Mouse (Mus musculus): ENCODE data around the gene Olfr605. TPM values are rescaled to one million over a fixed set of nuclear protein-coding genes. Genes with fewer than 3 reads are reported as not detected.
"Not testable (repeated sequence)": the region's sequence is repeated elsewhere in the genome, so short reads cannot be mapped to it uniquely, and the experiment has no call there.

The Olfr605 gene
- not detected in 2 replicates for polyA plus RNA-seq (2015; fragmentation: Nextera tagmentation; extraction: Ambion mirVana)

DNA sequence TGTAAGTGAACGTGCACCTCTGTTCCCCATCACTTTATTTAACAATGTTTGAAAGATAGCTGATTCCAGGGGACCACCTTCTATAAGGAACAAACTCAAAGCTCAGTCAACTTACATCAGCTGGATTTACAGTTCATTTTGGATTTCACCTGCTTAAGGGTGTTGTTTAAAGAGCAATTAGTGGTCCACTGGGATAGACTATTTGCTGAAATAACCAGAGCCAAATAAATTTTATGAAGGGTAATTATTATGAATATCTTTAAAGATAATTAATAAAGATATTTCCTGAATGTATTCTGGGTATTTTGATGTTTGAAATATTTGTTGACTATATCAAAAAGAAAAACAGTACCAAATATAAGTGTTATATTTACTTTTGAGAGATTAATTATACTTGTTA lies at the start of gene Olfr605:
Olfr605 (minus strand) TSS at position 101 of the 400 bp plus-strand sequence.
- H3K27ac ChIP-seq: no peak within 1 kb of the TSS
- ATAC-seq (ENCODE audit: insufficient read depth, low FRiP score, low read depth): no peak
- H3K4me1 ChIP-seq: no peaks in the 10 kb centered on the region
- 63% methylated on average over 1 of the region's 1 CpGs for WGBS
- no peaks in the 10 kb centered on the region for H3K36me3 ChIP-seq
- H3K4me2 ChIP-seq: no peak within 1 kb of the TSS
- no peak within 1 kb of the TSS for H3K9ac ChIP-seq
- H3K4me3 ChIP-seq (replicated peaks): no peak within 1 kb of the TSS
- no peaks in the 10 kb centered on the region for H3K27me3 ChIP-seq (replicated peaks)
- H3K9me3 ChIP-seq: no peaks in the 10 kb centered on the region

DNA sequence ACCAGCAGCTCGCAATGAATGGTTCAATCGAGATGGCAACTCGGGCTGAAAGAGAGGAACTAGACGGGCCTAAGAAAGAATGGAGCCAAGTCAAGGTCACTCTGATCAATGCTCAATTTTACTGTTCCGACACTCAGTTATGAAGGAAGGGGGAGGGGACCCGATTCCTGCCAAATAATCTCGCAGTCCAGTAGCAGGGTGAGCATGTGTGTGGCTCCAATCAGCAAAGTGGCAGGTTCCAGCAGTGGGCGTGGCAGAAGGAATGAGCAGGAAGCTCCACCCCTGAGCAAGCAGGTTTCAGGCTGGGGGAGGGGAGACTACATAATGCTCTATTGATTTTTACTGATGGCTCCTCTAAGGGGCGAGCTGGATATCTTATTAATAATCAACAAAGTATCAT lies 31.9 kb upstream of the Olfr605 start:
- H3K4me2 ChIP-seq; ATAC-seq (ENCODE audit: insufficient read depth, low FRiP score, low read depth); H3K9ac ChIP-seq; H3K27me3 ChIP-seq (replicated peaks); H3K36me3 ChIP-seq; H3K27ac ChIP-seq; H3K9me3 ChIP-seq; H3K4me1 ChIP-seq; H3K4me3 ChIP-seq (replicated peaks): not testable (repeated sequence)
- 76% methylated on average over 9 of the region's 9 CpGs for WGBS

DNA sequence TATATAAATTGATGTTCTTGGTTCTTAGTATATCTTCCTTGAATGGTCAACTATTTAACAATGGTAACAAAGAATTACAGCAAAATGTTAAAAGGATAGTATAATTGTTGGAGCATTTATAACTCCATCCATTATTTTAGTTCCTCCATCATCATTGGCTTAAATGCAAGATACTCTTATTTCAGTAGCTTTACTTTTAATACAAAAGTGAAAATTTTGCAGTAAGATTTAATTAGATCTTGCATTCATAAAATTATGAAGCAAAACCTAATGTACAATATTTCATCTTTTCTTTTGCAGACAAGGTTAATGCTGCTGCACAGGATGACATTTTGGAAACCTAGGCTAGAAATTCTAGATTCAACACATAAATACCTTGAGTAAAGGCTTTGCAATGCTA lies 24.3 kb upstream of the Olfr605 start, which contains the start of gene Olfr608:
Olfr608 (plus strand) TSS at position 301 of the 400 bp plus-strand sequence.
- no peaks in the 10 kb centered on the region for H3K27me3 ChIP-seq (replicated peaks)
- no peaks in the 10 kb centered on the region for H3K4me1 ChIP-seq
- no peak within 1 kb of the TSS for H3K4me2 ChIP-seq
- no peaks in the 10 kb centered on the region for H3K36me3 ChIP-seq
- no peaks in the 10 kb centered on the region for H3K9me3 ChIP-seq
- H3K4me3 ChIP-seq (replicated peaks): no peak within 1 kb of the TSS
- H3K27ac ChIP-seq: no peak within 1 kb of the TSS
- ATAC-seq (ENCODE audit: insufficient read depth, low FRiP score, low read depth): no peak
- no peak within 1 kb of the TSS for H3K9ac ChIP-seq

DNA sequence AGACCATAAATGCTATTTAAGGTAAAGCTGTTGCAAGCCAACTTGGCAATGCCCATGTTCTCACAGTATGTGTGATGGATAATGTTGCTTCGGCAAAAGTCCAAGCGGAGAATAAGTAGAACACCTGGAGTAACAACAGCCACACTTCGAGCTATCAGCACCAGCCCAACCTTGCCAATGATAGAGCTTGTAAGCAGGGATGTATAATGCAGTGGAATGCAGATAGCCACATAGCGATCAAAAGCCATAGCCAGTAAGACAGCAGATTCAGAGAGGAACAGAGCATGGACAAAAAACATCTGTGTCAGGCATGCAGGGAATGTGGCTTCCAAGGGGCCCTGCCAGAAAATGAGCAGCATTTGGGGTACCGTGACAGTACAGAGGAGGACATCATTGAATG lies 15.4 kb upstream of the Olfr605 start:
- Histone ChIP-seq H3K36me3 (no peaks in the 10 kb centered on the region), H3K27ac (no peak overlapping the region), H3K9ac (no peak overlapping the region), H3K9me3 (no peaks in the 10 kb centered on the region), H3K4me1 (no peaks in the 10 kb centered on the region), H3K4me3 (replicated peaks) (no peak overlapping the region), H3K27me3 (replicated peaks) (no peaks in the 10 kb centered on the region), H3K4me2 (no peak overlapping the region)
- WGBS: 78% methylated on average over 5 of the region's 5 CpGs
- no peak for ATAC-seq (ENCODE audit: insufficient read depth, low FRiP score, low read depth)

DNA sequence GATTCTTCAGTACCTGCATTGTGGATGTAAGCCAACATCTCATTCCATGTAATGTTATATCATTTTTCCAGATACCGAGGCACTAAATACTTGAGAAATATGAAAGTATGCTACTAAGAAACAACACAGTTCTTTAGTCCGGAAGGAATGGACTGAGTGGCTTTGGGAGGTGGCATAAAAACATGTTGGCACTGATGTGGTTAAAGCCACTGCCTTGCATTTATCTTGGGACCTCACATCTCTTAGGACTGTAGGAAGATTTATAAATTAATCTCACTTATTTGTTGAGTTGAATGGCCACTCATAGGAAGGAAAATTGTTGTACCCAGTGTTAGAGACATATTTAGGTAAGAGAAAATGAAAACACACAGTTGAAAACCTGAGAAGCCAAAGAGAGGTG lies 3.5 kb upstream of the Olfr605 start, which contains the start of gene Olfr606:
Olfr606 (plus strand) TSS at position 301 of the 400 bp plus-strand sequence.
- H3K4me2 ChIP-seq: no peak within 1 kb of the TSS
- H3K9ac ChIP-seq: no peak within 1 kb of the TSS
- H3K27ac ChIP-seq: no peak within 1 kb of the TSS
- no peaks in the 10 kb centered on the region for H3K9me3 ChIP-seq
- no peak within 1 kb of the TSS for H3K4me3 ChIP-seq (replicated peaks)
- no peaks in the 10 kb centered on the region for H3K4me1 ChIP-seq
- H3K27me3 ChIP-seq (replicated peaks): no peaks in the 10 kb centered on the region
- 90% methylated on average over 2 of the region's 2 CpGs for WGBS
- ATAC-seq (ENCODE audit: insufficient read depth, low FRiP score, low read depth): no peak
- no peaks in the 10 kb centered on the region for H3K36me3 ChIP-seq

GRCm38 (mm10) chr7:103414772-103415171 lies 30.5 kb downstream of the Olfr605 start, which contains the start of gene Usp17lc:
Gene Usp17lc, plus strand, starts transcription at chr7:103415072.
- H3K4me3 ChIP-seq (replicated peaks); H3K36me3 ChIP-seq; ATAC-seq (ENCODE audit: insufficient read depth, low FRiP score, low read depth); H3K27me3 ChIP-seq (replicated peaks); H3K9ac ChIP-seq; H3K27ac ChIP-seq; H3K9me3 ChIP-seq; H3K4me2 ChIP-seq; H3K4me1 ChIP-seq: not testable (repeated sequence)
- WGBS: 64% methylated on average over 1 of the region's 1 CpGs

- not testable (repeated sequence) for H3K4me1 ChIP-seq; ATAC-seq (ENCODE audit: insufficient read depth, low FRiP score, low read depth)
- 71% methylated on average over 3 of the region's 3 CpGs for WGBS
Measured at GRCm38 (mm10) chr7:103406521-103407055, 38.7 kb downstream of the Olfr605 start.

DNA sequence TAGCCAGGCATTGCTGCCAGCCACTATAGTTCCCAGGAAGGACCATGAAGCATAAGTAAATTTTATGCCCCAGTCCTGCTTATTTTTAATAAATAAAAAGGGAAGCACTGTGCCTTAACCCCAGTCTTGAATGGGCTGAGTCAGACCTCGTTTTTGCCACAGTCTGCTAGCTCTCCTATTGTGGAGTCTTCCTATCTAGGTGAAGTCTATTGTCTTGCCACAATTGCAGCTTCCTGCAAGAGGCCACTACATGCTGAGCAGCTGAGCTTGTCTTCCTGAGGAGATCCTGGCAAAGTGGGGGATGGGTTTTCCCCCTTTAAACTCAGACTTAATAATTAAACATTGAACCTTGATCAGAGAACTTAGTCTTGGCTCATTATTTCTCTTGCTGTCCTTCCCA lies 46.3 kb downstream of the Olfr605 start:
- Histone ChIP-seq H3K36me3 (no peaks in the 10 kb centered on the region), H3K27me3 (replicated peaks) (no peaks in the 10 kb centered on the region), H3K4me1 (no peaks in the 10 kb centered on the region), H3K9me3 (no peaks in the 10 kb centered on the region), H3K27ac (no peak overlapping the region), H3K9ac (no peak overlapping the region), H3K4me3 (replicated peaks) (no peak overlapping the region), H3K4me2 (no peak overlapping the region)
- WGBS: 9% methylated on average over 1 of the region's 1 CpGs
- ATAC-seq (ENCODE audit: insufficient read depth, low FRiP score, low read depth): no peak

More at GRCm38 (mm10) chr7:103406521-103407055, 38.7 kb downstream of the Olfr605 start:
- H3K9ac ChIP-seq; H3K27ac ChIP-seq; H3K9me3 ChIP-seq; H3K36me3 ChIP-seq; H3K27me3 ChIP-seq (replicated peaks); H3K4me3 ChIP-seq (replicated peaks); H3K4me2 ChIP-seq: not testable (repeated sequence)

GRCm38 (mm10) chr7:103397758-103398157 lies 47.5 kb downstream of the Olfr605 start:
- ATAC-seq (ENCODE audit: insufficient read depth, low FRiP score, low read depth): no peak
- Histone ChIP-seq H3K27me3 (replicated peaks) (no peaks in the 10 kb centered on the region), H3K36me3 (no peaks in the 10 kb centered on the region), H3K4me2 (no peak overlapping the region), H3K9me3 (no peaks in the 10 kb centered on the region), H3K27ac (no peak overlapping the region), H3K4me3 (replicated peaks) (no peak overlapping the region), H3K9ac (no peak overlapping the region), H3K4me1 (no peaks in the 10 kb centered on the region)

Small RNA genes within 50 kb of the gene (microRNA-seq; reads per million reads assigned to microRNA genes)
- not detected for gene Gm25774

Other genes starting within 250 kb of the Olfr605 start
- gene Olfr593, start 233.6 kb downstream of the Olfr605 start, polyA plus RNA-seq (2015; fragmentation: Nextera tagmentation; extraction: Ambion mirVana): not detected in 2 replicates
- gene Olfr594, start 228.4 kb downstream of the Olfr605 start, polyA plus RNA-seq (2015; fragmentation: Nextera tagmentation; extraction: Ambion mirVana): not detected in 2 replicates
- gene Usp17ld, start 192.9 kb downstream of the Olfr605 start, polyA plus RNA-seq (2015; fragmentation: Nextera tagmentation; extraction: Ambion mirVana): not detected in 2 replicates
- not detected in 2 replicates for gene Olfr596, start 139.8 kb downstream of the Olfr605 start, polyA plus RNA-seq (2015; fragmentation: Nextera tagmentation; extraction: Ambion mirVana)
- not detected in 2 replicates for gene Olfr597, start 129.1 kb downstream of the Olfr605 start, polyA plus RNA-seq (2015; fragmentation: Nextera tagmentation; extraction: Ambion mirVana)
- gene Olfr598, start 121.9 kb downstream of the Olfr605 start, polyA plus RNA-seq (2015; fragmentation: Nextera tagmentation; extraction: Ambion mirVana): not detected in 2 replicates
- not detected in 2 replicates for gene Olfr599, start 109.5 kb downstream of the Olfr605 start, polyA plus RNA-seq (2015; fragmentation: Nextera tagmentation; extraction: Ambion mirVana)
- not detected in 2 replicates for gene Olfr600, start 95.8 kb downstream of the Olfr605 start, polyA plus RNA-seq (2015; fragmentation: Nextera tagmentation; extraction: Ambion mirVana)
- gene Olfr601, start 82.8 kb downstream of the Olfr605 start, polyA plus RNA-seq (2015; fragmentation: Nextera tagmentation; extraction: Ambion mirVana): not detected in 2 replicates
- gene Olfr603, start 59.3 kb downstream of the Olfr605 start, polyA plus RNA-seq (2015; fragmentation: Nextera tagmentation; extraction: Ambion mirVana): not detected in 2 replicates
- gene Usp17lc, start 30.4 kb downstream of the Olfr605 start, polyA plus RNA-seq (2015; fragmentation: Nextera tagmentation; extraction: Ambion mirVana): not detected in 2 replicates
- not detected in 2 replicates for gene Olfr606, start 3.6 kb upstream of the Olfr605 start, polyA plus RNA-seq (2015; fragmentation: Nextera tagmentation; extraction: Ambion mirVana)
- gene Olfr607, start 18.7 kb upstream of the Olfr605 start, polyA plus RNA-seq (2015; fragmentation: Nextera tagmentation; extraction: Ambion mirVana): not detected in 2 replicates
- gene Olfr608, start 24.4 kb upstream of the Olfr605 start, polyA plus RNA-seq (2015; fragmentation: Nextera tagmentation; extraction: Ambion mirVana): not detected in 2 replicates
- gene Olfr609, start 52.6 kb upstream of the Olfr605 start, polyA plus RNA-seq (2015; fragmentation: Nextera tagmentation; extraction: Ambion mirVana): not detected in 2 replicates
- not detected in 2 replicates for gene Olfr610, start 66.7 kb upstream of the Olfr605 start, polyA plus RNA-seq (2015; fragmentation: Nextera tagmentation; extraction: Ambion mirVana)
- not detected in 2 replicates for gene Olfr611, start 75.4 kb upstream of the Olfr605 start, polyA plus RNA-seq (2015; fragmentation: Nextera tagmentation; extraction: Ambion mirVana)
- not detected in 2 replicates for gene Olfr612, start 97.3 kb upstream of the Olfr605 start, polyA plus RNA-seq (2015; fragmentation: Nextera tagmentation; extraction: Ambion mirVana)
- gene Olfr613, start 102.6 kb upstream of the Olfr605 start, polyA plus RNA-seq (2015; fragmentation: Nextera tagmentation; extraction: Ambion mirVana): not detected in 2 replicates
- gene Olfr615, start 110.6 kb upstream of the Olfr605 start, polyA plus RNA-seq (2015; fragmentation: Nextera tagmentation; extraction: Ambion mirVana): not detected in 2 replicates
- not detected in 2 replicates for gene Olfr616, start 123.7 kb upstream of the Olfr605 start, polyA plus RNA-seq (2015; fragmentation: Nextera tagmentation; extraction: Ambion mirVana)
- not detected in 2 replicates for gene Olfr617, start 127.6 kb upstream of the Olfr605 start, polyA plus RNA-seq (2015; fragmentation: Nextera tagmentation; extraction: Ambion mirVana)
- not detected in 2 replicates for gene Olfr618, start 144.7 kb upstream of the Olfr605 start, polyA plus RNA-seq (2015; fragmentation: Nextera tagmentation; extraction: Ambion mirVana)
- gene Olfr619, start 155.1 kb upstream of the Olfr605 start, polyA plus RNA-seq (2015; fragmentation: Nextera tagmentation; extraction: Ambion mirVana): not detected in 2 replicates
- gene Olfr620, start 167.1 kb upstream of the Olfr605 start, polyA plus RNA-seq (2015; fragmentation: Nextera tagmentation; extraction: Ambion mirVana): not detected in 2 replicates
- gene Olfr622, start 197.3 kb upstream of the Olfr605 start, polyA plus RNA-seq (2015; fragmentation: Nextera tagmentation; extraction: Ambion mirVana): not detected in 2 replicates
- not detected in 2 replicates for gene Olfr623, start 218.3 kb upstream of the Olfr605 start, polyA plus RNA-seq (2015; fragmentation: Nextera tagmentation; extraction: Ambion mirVana)
- 0.03 and 0.04 TPM in 2 replicates for gene Olfr624, start 225.8 kb upstream of the Olfr605 start, polyA plus RNA-seq (2015; fragmentation: Nextera tagmentation; extraction: Ambion mirVana)
- gene Olfr625-ps1, start 237.3 kb upstream of the Olfr605 start, polyA plus RNA-seq (2015; fragmentation: Nextera tagmentation; extraction: Ambion mirVana): not detected in 2 replicates

Measured in stomach, embryonic 15.5 days (tissue).